Mouse (Mus musculus) embryo, embryonic 11 days (tissue): ENCODE measurements at regions not wholly inside any gene's neighbourhood (a gene's known extent, or its start where the extent isn't known, plus 50 kb on each side); places are given as distances from the start of the nearest gene placed in this dataset.

Experiments used
- DNase-seq: peaks from one replicate; pipeline ENCODE4 v3.0.0-alpha.2; 2015

DNA sequence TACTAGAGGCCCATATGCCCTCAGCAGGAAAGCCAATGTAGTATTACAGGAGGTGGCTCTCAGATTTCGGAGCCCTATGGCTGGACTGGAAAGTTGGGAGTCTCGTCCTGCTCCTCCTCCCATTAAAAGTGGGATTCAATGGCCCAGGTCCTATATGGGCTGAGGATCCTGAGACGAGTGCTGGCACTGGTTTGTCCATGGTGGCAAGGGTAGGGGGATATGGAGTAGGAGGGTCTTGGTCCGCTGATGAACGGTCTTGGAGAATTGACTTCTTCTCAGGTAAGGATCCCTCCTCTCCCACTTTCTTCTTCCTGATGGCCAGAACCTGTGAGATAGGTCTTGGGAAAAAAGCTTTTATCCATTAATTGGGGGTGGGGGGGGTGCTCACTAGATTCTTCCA lies 522.2 kb upstream of the Slc5a7 start:
- no peak for DNase-seq

DNA sequence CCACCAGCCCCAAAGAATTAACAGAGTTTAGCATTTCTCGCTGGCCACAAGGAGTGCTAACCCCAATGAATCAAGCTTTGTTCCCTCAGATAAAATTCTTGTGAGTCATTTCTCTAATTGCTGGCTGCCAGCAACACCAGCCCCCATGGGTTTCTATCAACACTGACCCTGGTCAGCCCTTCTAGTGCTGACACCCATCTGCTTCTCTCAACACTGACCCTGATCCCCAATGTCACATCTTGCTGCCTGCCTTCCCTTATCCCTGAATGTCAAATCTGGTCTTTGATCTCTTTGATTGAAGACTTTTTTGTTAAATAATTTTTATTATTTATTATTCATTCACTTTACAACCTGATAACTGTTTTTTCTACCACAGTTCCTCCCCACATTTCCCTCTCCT lies 554.8 kb upstream of the Slc5a7 start:
- DNase-seq, result no peak

DNA sequence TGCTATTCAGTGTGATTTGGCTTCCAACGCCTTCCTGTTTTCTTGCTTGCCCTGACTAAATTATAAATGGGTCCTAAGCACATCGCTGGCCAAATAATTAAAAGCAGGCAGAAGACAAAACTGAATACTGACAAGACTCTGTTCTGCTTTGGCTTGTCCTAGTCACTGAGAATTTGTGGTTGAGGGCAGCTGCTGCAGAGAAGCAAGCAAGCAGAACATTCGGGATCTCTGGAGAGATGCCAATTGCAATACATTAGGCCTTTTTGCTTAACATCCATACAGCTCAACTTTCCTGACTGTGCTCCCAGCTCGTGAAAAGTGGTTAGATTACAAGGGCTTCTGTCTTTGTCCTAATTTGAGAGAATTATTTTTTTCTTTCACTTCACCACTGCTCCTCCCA lies 549.0 kb upstream of the St6gal2 start:
- DNase-seq, result peak; percentile 7

DNA sequence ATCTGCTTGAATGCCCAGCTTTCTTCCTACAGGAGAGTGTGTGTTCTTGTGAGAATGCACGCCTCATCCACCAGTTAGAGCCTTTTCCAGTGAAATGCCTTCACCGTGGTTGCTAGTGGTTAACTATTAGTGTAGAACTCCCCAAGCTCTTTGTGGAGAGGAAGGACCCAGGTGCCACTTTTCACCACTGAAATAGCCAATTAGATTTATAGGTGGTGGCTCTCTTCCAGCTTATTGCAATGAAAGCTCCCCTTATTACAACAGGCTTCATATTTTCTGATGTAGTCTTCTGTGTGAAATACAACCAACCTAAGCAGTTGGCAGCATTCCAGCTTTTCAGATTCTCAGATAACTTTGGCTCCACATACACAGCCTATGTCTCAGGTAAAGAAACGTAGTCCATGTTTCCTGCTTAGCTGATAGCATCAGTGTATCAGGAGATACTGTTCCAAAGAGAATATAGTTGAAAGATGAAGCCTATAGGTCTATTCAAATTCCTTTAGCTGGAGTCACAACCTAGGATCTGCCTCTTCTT lies 515.9 kb upstream of the St6gal2 start:
- no peak for DNase-seq

DNA sequence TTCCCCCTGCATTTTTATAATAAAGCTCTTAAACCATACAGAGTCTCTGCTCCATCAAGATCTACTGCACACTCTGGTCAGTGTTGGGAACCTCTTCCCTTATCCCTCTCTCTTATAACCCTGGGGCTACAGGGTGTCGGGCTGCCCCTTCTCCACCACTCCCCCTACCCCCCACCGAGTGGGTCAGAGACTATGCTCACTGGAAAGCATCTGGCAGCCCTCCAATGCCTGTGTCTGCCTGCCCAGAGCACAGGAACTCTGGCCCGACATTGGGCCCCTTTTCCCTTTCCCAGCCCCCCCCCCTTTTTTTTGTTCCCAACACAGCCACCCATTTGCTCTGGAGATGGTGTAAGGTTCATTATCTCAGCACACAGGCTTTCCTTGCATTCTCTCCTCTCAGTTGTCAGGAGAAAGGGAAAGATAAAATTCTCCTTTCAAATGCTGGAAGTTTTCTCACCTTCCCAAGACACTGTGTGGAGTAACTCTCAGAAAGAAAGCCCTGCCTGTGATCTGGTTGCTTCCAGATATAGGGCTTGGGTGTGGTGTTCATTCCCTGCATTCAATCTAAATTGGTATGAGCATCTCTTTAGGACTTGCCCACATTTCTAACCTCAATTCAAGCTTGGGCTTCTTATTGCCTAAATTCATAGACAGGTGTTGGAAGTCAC lies 501.7 kb upstream of the St6gal2 start:
- peak; percentile 3 for DNase-seq

DNA sequence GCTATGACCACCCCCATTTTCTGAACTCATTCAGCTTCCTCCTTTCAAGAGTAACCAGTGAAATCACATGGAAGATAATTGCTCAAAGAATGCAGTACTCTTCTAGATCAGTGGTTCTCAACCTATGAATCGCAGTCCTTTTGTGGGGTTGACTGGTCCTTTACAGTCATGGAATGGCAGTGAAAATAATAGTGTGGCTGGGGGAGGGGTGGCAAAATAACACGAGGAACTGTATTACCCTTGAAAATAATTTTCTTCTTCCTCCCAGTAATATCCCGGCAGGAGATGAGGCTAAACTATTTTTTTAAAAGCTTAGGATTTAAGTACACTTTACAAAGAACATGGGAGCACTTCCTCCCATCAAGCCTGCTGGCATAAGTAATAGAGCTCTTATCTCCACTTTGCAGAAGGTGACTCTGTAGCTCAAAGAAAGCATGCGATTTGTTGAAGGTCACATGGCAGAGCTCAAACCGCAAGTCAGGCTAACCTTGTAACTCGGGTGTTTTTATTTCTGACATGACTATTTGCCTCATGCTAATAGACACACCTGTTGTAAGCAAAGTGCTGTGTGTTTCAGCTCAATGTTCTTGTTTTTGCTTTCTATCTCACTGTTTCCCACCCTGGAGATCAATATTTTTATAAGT lies 500.8 kb upstream of the St6gal2 start:
- no peak for DNase-seq
